Mouse (Mus musculus) lung, postnatal 0 days (tissue): ENCODE results near the gene Smarca4. TPM values are rescaled to one million over a fixed set of nuclear protein-coding genes. Genes with fewer than 3 reads are reported as not detected.

Experiments used
- ATAC-seq: fragments of 200-750 bp; cut with Nextera tagmentation; 2 replicates; pipeline ENCODE4 v1.8.0; 2017; ENCODE audit warnings: moderate library complexity
- DNase-seq: peaks from one replicate; pipeline ENCODE4 v3.0.0-alpha.2; 2016; ENCODE audit warnings: low spot score
- H3K27ac ChIP-seq: fragments of 300-500 bp; sonication (generic); 2 replicates; pipeline ENCODE4 v1.5.1; 2014; ENCODE audit warnings: antibody characterized with exemption, mild to moderate bottlenecking, low read length, mixed read lengths
- H3K27me3 ChIP-seq: fragments of 300-500 bp; sonication (generic); replicated peaks from 2 replicates; pipeline ENCODE4 v1.6.1; 2014; ENCODE audit warnings: low read length, mixed read lengths; ENCODE audit not compliant: insufficient read depth
- H3K36me3 ChIP-seq: fragments of 300-500 bp; sonication (generic); 2 replicates; pipeline ENCODE4 v1.6.1; 2014; ENCODE audit warnings: low read length, mixed read lengths; ENCODE audit not compliant: insufficient read depth
- H3K4me1 ChIP-seq: fragments of 300-500 bp; sonication (generic); 2 replicates; pipeline ENCODE4 v1.6.1; 2014; ENCODE audit warnings: antibody characterized with exemption, low read depth, low read length, mixed read lengths; ENCODE audit not compliant: insufficient read depth
- H3K4me2 ChIP-seq: fragments of 300-500 bp; sonication (generic); replicated peaks from 2 replicates; pipeline ENCODE4 v1.6.1; 2014; ENCODE audit warnings: low read depth, mild to moderate bottlenecking, low read length, moderate library complexity, mixed read lengths
- H3K4me3 ChIP-seq: fragments of 300-500 bp; sonication (generic); 2 replicates; pipeline ENCODE4 v1.5.1; 2014; ENCODE audit warnings: low read depth, low read length
- H3K9ac ChIP-seq: fragments of 300-500 bp; sonication (generic); replicated peaks from 2 replicates; pipeline ENCODE4 v1.6.1; 2014; ENCODE audit warnings: low read depth, mild to moderate bottlenecking
- H3K9me3 ChIP-seq: fragments of 300-500 bp; sonication (generic); 2 replicates; pipeline ENCODE4 v1.6.1; 2016; ENCODE audit warnings: low read length, mixed read lengths
- CTCF ChIP-seq: IDR thresholded peaks from 2 replicates; pipeline ENCODE4 v1.5.1; 2016; ENCODE audit warnings: antibody characterized with exemption, mild to moderate bottlenecking
- EP300 ChIP-seq: IDR thresholded peaks from 2 replicates; pipeline ENCODE4 v1.6.1; 2016; ENCODE audit warnings: antibody characterized with exemption, mild to moderate bottlenecking, control low read depth
- WGBS: fragments of 180-500 bp; shearing (Covaris S2); extraction: QIAGEN DNeasy Blood & Tissue Kit; methylation state at CpG from one replicate; pipeline ENCODE4 v1.1.7; 2014; 5-methylcytosine and 5-hydroxymethylcytosine counted together
- polyA plus RNA-seq: library from polyadenylated mRNA; unstranded; fragments of >200 nt; fragmentation: Nextera tagmentation; extraction: Ambion mirVana; gene quantifications from 2 replicates; pipeline ENCODE4 v1.2.1, GENCODE M21; 2015

Gene Smarca4
- polyA plus RNA-seq: 22.3 and 22.4 TPM in 2 replicates

- DNase-seq (peak; percentile 99), ATAC-seq (peak; percentile 96)
- Histone ChIP-seq H3K9ac (peak within 1 kb of the TSS; percentile 82), H3K4me2 (peak within 1 kb of the TSS; percentile 54), H3K4me1 (no peaks in the 10 kb centered on the region), H3K4me3 (peak within 1 kb of the TSS; percentile 83), H3K27me3 (no peaks in the 10 kb centered on the region), H3K27ac (peak within 1 kb of the TSS; percentile 96), H3K36me3 (no peaks in the 10 kb centered on the region), H3K9me3 (no peaks in the 10 kb centered on the region)
- TF ChIP-seq CTCF (no peak), EP300 (no peak)
- WGBS: 1% methylated on average over 38 of the region's 45 CpGs
Measured at GRCm38 (mm10) chr9:21615617-21616231, at the start of gene Smarca4. Smarca4 (plus strand) TSS chr9:21616169.

- ATAC-seq: no peak
- 0 out of 2 replicates have a peak, but pooled peaks cover 10% of the 10 kb centered on the region for H3K36me3 ChIP-seq
- H3K9me3 ChIP-seq: no peaks in the 10 kb centered on the region
- H3K9ac ChIP-seq: no peak overlapping the region
- 94% methylated on average over 1 of the region's 1 CpGs for WGBS
- DNase-seq: no peak
- H3K27me3 ChIP-seq: no peaks in the 10 kb centered on the region
- H3K4me1 ChIP-seq: no peaks in the 10 kb centered on the region
- TF ChIP-seq CTCF (no peak), EP300 (no peak)
- no peak overlapping the region for H3K4me2 ChIP-seq
- no peak overlapping the region for H3K4me3 ChIP-seq
- no peak overlapping the region for H3K27ac ChIP-seq
Measured at GRCm38 (mm10) chr9:21566538-21566937, 49.4 kb upstream of the Smarca4 start.

- 80% methylated on average over 2 of the region's 2 CpGs for WGBS
- H3K4me2 ChIP-seq: no peak overlapping the region
- no peaks in the 10 kb centered on the region for H3K4me1 ChIP-seq
- DNase-seq (no peak), ATAC-seq (no peak)
- TF ChIP-seq EP300: no peak
- no peak for TF ChIP-seq CTCF
- H3K4me3 ChIP-seq: no peak overlapping the region
- no peak overlapping the region for H3K9ac ChIP-seq
- H3K27ac ChIP-seq: no peak overlapping the region
- no peaks in the 10 kb centered on the region for H3K27me3 ChIP-seq
- H3K9me3 ChIP-seq: no peaks in the 10 kb centered on the region
- H3K36me3 ChIP-seq: 0 out of 2 replicates have a peak, but pooled peaks cover 10% of the 10 kb centered on the region
Measured at GRCm38 (mm10) chr9:21567051-21567450, 48.9 kb upstream of the Smarca4 start.

- TF ChIP-seq EP300 (no peak), CTCF (no peak)
- Histone ChIP-seq H3K9ac (no peak overlapping the region), H3K27ac (no peak overlapping the region), H3K4me3 (no peak overlapping the region), H3K4me2 (no peak overlapping the region), H3K36me3 (peaks cover 16% of the 10 kb centered on the region; the same call in 1 of the 2 replicates), H3K9me3 (no peaks in the 10 kb centered on the region), H3K27me3 (no peaks in the 10 kb centered on the region), H3K4me1 (no peaks in the 10 kb centered on the region)
- no peak for ATAC-seq
- 86% methylated on average over 8 of the region's 8 CpGs for WGBS
- DNase-seq: no peak
Measured at GRCm38 (mm10) chr9:21568657-21569255, 47.2 kb upstream of the Smarca4 start.

GRCm38 (mm10) chr9:21574012-21574801 is 41.8 kb upstream of the Smarca4 start:
- no peaks in the 10 kb centered on the region for H3K27me3 ChIP-seq
- DNase-seq: no peak
- no peak overlapping the region for H3K4me2 ChIP-seq
- TF ChIP-seq CTCF (no peak), EP300 (no peak)
- no peak overlapping the region for H3K27ac ChIP-seq
- H3K9ac ChIP-seq: no peak overlapping the region
- no peak overlapping the region for H3K4me3 ChIP-seq
- 91% methylated on average over 8 of the region's 8 CpGs for WGBS
- ATAC-seq: no peak
- H3K4me1 ChIP-seq: no peaks in the 10 kb centered on the region
- peaks cover 23% of the 10 kb centered on the region; the same call in 1 of the 2 replicates for H3K36me3 ChIP-seq
- no peaks in the 10 kb centered on the region for H3K9me3 ChIP-seq

GRCm38 (mm10) chr9:21575253-21575652 is 40.7 kb upstream of the Smarca4 start:
- H3K4me2 ChIP-seq: no peak overlapping the region
- no peaks in the 10 kb centered on the region for H3K27me3 ChIP-seq
- no peaks in the 10 kb centered on the region for H3K9me3 ChIP-seq
- TF ChIP-seq EP300: no peak
- no peak for TF ChIP-seq CTCF
- WGBS: 91% methylated on average over 10 of the region's 10 CpGs
- H3K4me1 ChIP-seq: no peaks in the 10 kb centered on the region
- no peak overlapping the region for H3K27ac ChIP-seq
- DNase-seq (no peak), ATAC-seq (no peak)
- no peak overlapping the region for H3K4me3 ChIP-seq
- H3K9ac ChIP-seq: no peak overlapping the region
- H3K36me3 ChIP-seq: peaks cover 21% of the 10 kb centered on the region; the same call in 1 of the 2 replicates
